ENCODE assay signal across 8 mouse cellular contexts in the genomic region with DNA sequence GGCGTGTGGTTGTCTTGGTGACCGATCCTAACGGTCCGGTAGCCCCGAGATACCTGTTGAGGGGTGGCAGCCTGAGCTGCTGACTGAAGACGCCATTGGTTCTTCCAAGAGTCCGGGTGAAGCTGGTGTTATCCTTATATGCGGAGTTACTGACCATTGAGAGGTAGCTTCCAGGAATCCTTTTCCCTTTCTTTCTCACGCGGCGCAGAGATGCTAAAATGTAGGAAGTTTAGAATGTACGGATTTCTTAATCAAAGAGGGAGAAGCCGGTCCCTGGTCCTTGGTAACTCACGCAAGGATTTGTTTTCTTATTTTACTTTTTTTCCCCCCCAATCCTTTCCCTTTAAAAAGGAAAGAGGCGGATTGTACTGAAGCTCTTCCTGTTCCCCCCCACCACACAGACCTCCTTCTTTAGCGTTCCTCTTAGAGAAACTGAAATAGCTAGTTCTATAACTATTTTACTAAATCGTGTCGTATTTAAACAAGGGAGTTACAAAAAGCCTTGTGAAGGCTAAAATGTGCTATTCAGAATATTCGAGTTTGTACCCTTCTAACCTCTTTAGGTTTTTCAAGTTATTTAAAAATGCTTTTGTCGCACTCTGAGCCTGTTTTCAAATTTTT. TPM values are rescaled to one million over a fixed set of nuclear protein-coding genes. Genes with fewer than 3 reads are reported as not detected.
DNase-seq lines count a peak whose midpoint lies in the region; ATAC-seq and TF ChIP-seq lines count a peak whose summit lies in the region.

No protein-coding gene starts in this region.

- H3K9ac ChIP-seq in kidney, embryonic 14.5 days (ENCODE audit: low read depth, low read length): peak overlapping the region; percentile 66
- H3K9ac ChIP-seq in forebrain, embryonic 15.5 days (replicated peaks): peak overlapping the region; percentile 70
- H3K9ac ChIP-seq in liver, embryonic 14.5 days (replicated peaks): peak overlapping the region; percentile 76
- H3K9ac ChIP-seq in stomach, embryonic 15.5 days: peak overlapping the region; percentile 42; the same call in 1 of the 2 replicates

- DNase-seq in kidney, adult 8-10 months: no peak
- peak in 1 of 3 experiments; percentile 20 for DNase-seq in liver, embryonic 14.5 days (ENCODE audit: low read depth in 3 of 3, low spot score in 3 of 3)
- DNase-seq in right cerebral cortex, postnatal 4 days: no peak
- no peak for DNase-seq in left cerebral cortex, adult 9 months (ENCODE audit: low spot score in 2 of 2)

- H3K36me3 ChIP-seq in kidney, embryonic 14.5 days (ENCODE audit: control insufficient read depth, insufficient read depth, low read length): peaks cover 35% of the 10 kb centered on the region
- peaks cover 34% of the 10 kb centered on the region for H3K36me3 ChIP-seq in forebrain, embryonic 15.5 days
- H3K36me3 ChIP-seq in liver, embryonic 14.5 days (replicated peaks; ENCODE audit: control insufficient read depth, insufficient read depth, low read depth): peaks cover 18% of the 10 kb centered on the region
- peaks cover 13% of the 10 kb centered on the region for H3K36me3 ChIP-seq in stomach, embryonic 15.5 days

- no peaks in the 10 kb centered on the region for H3K27me3 ChIP-seq in kidney, embryonic 14.5 days (ENCODE audit: control insufficient read depth, insufficient read depth, low read length)
- H3K27me3 ChIP-seq in forebrain, embryonic 15.5 days: no peaks in the 10 kb centered on the region
- H3K27me3 ChIP-seq in liver, embryonic 14.5 days (ENCODE audit: control insufficient read depth, insufficient read depth, low read length): no peaks in the 10 kb centered on the region
- H3K27me3 ChIP-seq in stomach, embryonic 15.5 days (replicated peaks): no peaks in the 10 kb centered on the region

- TF ChIP-seq POLR2A in bone marrow macrophage, adult 2 months (IDR thresholded peaks at IDR 0.05; ENCODE audit: borderline replicate concordance, low read depth, low read length): no peak

- H3K4me1 ChIP-seq in kidney, embryonic 14.5 days (ENCODE audit: control insufficient read depth, insufficient read depth, low read length): peaks cover 13% of the 10 kb centered on the region; the same call in 1 of the 2 replicates
- H3K4me1 ChIP-seq in bone marrow macrophage, adult 2 months (ENCODE audit: control insufficient read depth, insufficient read depth, low read length): peaks cover 19% of the 10 kb centered on the region
- H3K4me1 ChIP-seq in forebrain, embryonic 15.5 days: peaks cover 19% of the 10 kb centered on the region
- peaks cover 3% of the 10 kb centered on the region in 2 experiments; a peak in 1 of 4 replicates for H3K4me1 ChIP-seq in liver, embryonic 14.5 days (replicated peaks; ENCODE audit: control insufficient read depth in 2 of 2, insufficient read depth in 2 of 2, low read length in 1 of 2)
- H3K4me1 ChIP-seq in stomach, embryonic 15.5 days: 0 out of 2 replicates have a peak, but pooled peaks cover 7% of the 10 kb centered on the region

- H3K4me3 ChIP-seq in kidney, embryonic 14.5 days (ENCODE audit: low read length): peak overlapping the region; percentile 87
- peak overlapping the region; percentile 76 for H3K4me3 ChIP-seq in bone marrow macrophage, adult 2 months (ENCODE audit: insufficient read depth, low read length)
- peak overlapping the region; percentile 99 for H3K4me3 ChIP-seq in forebrain, embryonic 15.5 days
- H3K4me3 ChIP-seq in liver, embryonic 14.5 days (ENCODE audit: insufficient read depth in 1 of 2, low read depth in 2 of 2, low read length in 2 of 2): peak overlapping the region; percentile 90 to 99
- H3K4me3 ChIP-seq in stomach, embryonic 15.5 days (replicated peaks): peak overlapping the region; percentile 77

- H3K9me3 ChIP-seq in kidney, embryonic 14.5 days (ENCODE audit: control insufficient read depth, low read length): no peaks in the 10 kb centered on the region
- no peaks in the 10 kb centered on the region for H3K9me3 ChIP-seq in forebrain, embryonic 15.5 days
- no peaks in the 10 kb centered on the region for H3K9me3 ChIP-seq in liver, embryonic 14.5 days (ENCODE audit: control insufficient read depth, low read length)
- H3K9me3 ChIP-seq in stomach, embryonic 15.5 days: no peaks in the 10 kb centered on the region

- TF ChIP-seq CTCF in bone marrow macrophage, adult 2 months (IDR thresholded peaks at IDR 0.05; ENCODE audit: low read depth, low read length): no peak
- no peak for TF ChIP-seq CTCF in liver, embryonic 14.5 days (IDR thresholded peaks at IDR 0.05; ENCODE audit: low read depth)

- peak overlapping the region; percentile 59 for H3K4me2 ChIP-seq in kidney, embryonic 14.5 days (replicated peaks; ENCODE audit: low read depth, low read length)
- H3K4me2 ChIP-seq in forebrain, embryonic 15.5 days (replicated peaks): peak overlapping the region; percentile 58
- peak overlapping the region; percentile 87 for H3K4me2 ChIP-seq in liver, embryonic 14.5 days (ENCODE audit: low read depth)
- peak overlapping the region; percentile 58 for H3K4me2 ChIP-seq in stomach, embryonic 15.5 days

- ATAC-seq in kidney, embryonic 14.5 days (ENCODE audit: low FRiP score, low TSS enrichment): no peak
- peak; percentile 1; the same call in 1 of the 2 replicates for ATAC-seq in forebrain, embryonic 15.5 days (replicated peaks)
- peak; percentile 17; the same call in 1 of the 2 replicates for ATAC-seq in liver, embryonic 14.5 days (ENCODE audit: insufficient read depth)
- no peak for ATAC-seq in stomach, embryonic 15.5 days (ENCODE audit: insufficient read depth, low FRiP score, low read depth)

- no peak for TF ChIP-seq EP300 in liver, embryonic 14.5 days (IDR thresholded peaks at IDR 0.05; ENCODE audit: low read depth)

- WGBS in kidney, embryonic 14.5 days: 9% methylated on average over 20 of the region's 20 CpGs
- WGBS in forebrain, embryonic 15.5 days: 8% methylated on average over 20 of the region's 20 CpGs
- WGBS in liver, embryonic 14.5 days (ENCODE audit: insufficient replicate concordance): 4% methylated on average over 20 of the region's 20 CpGs
- 6% methylated on average over 20 of the region's 20 CpGs for WGBS in stomach, embryonic 15.5 days

- no peak overlapping the region for H3K27ac ChIP-seq in kidney, embryonic 14.5 days (ENCODE audit: low read depth, low read length)
- peak overlapping the region; percentile 36 for H3K27ac ChIP-seq in bone marrow macrophage, adult 2 months (ENCODE audit: insufficient read depth, low read depth, low read length)
- peak overlapping the region; percentile 51 for H3K27ac ChIP-seq in forebrain, embryonic 15.5 days (replicated peaks)
- H3K27ac ChIP-seq in liver, embryonic 14.5 days: no peak overlapping the region
- H3K27ac ChIP-seq in stomach, embryonic 15.5 days: no peak overlapping the region

RNA-seq across cellular contexts. Expression of gene Dis3, which starts 0.5 kb away (rescaled TPM):
- polyA plus RNA-seq in kidney, embryonic 14.5 days (2014; fragmentation: Nextera tagmentation; extraction: Ambion mirVana): 28.7 and 46.5 TPM in 2 replicates
- 13.7 and 16.0 TPM in 2 replicates for polyA plus RNA-seq in bone marrow macrophage, adult 2 months (2012; ENCODE audit: insufficient read depth, insufficient read length, missing spikeins)
- polyA plus RNA-seq in forebrain, embryonic 15.5 days (2015; fragmentation: Nextera tagmentation; extraction: Ambion mirVana): 24.7 and 28.5 TPM in 2 replicates
- 6.0 and 9.6 TPM in 2 replicates for polyA plus RNA-seq in liver, embryonic 14.5 days (2012; rRNA removed)
- polyA plus RNA-seq in liver, embryonic 14.5 days (2014; fragmentation: Nextera tagmentation; extraction: Ambion mirVana): 16.3 and 18.1 TPM in 2 replicates
- polyA plus RNA-seq in stomach, embryonic 15.5 days (2015; fragmentation: Nextera tagmentation; extraction: Ambion mirVana): 25.5 and 27.8 TPM in 2 replicates

RNA-seq across cellular contexts. Expression of gene Pibf1, which starts 0.9 kb away (rescaled TPM):
- 24.1 and 24.9 TPM in 2 replicates for polyA plus RNA-seq in kidney, embryonic 14.5 days (2014; fragmentation: Nextera tagmentation; extraction: Ambion mirVana)
- polyA plus RNA-seq in bone marrow macrophage, adult 2 months (2012; ENCODE audit: insufficient read depth, insufficient read length, missing spikeins): 11.7 and 13.0 TPM in 2 replicates
- 19.6 and 22.2 TPM in 2 replicates for polyA plus RNA-seq in forebrain, embryonic 15.5 days (2015; fragmentation: Nextera tagmentation; extraction: Ambion mirVana)
- polyA plus RNA-seq in liver, embryonic 14.5 days (2012; rRNA removed): 1.4 and 2.8 TPM in 2 replicates
- 5.3 and 5.6 TPM in 2 replicates for polyA plus RNA-seq in liver, embryonic 14.5 days (2014; fragmentation: Nextera tagmentation; extraction: Ambion mirVana)
- 14.7 and 16.9 TPM in 2 replicates for polyA plus RNA-seq in stomach, embryonic 15.5 days (2015; fragmentation: Nextera tagmentation; extraction: Ambion mirVana)

RNA-seq across cellular contexts. Expression of gene Bora, which starts 54.1 kb away (rescaled TPM):
- 77.1 and 97.6 TPM in 2 replicates for polyA plus RNA-seq in kidney, embryonic 14.5 days (2014; fragmentation: Nextera tagmentation; extraction: Ambion mirVana)
- polyA plus RNA-seq in bone marrow macrophage, adult 2 months (2012; ENCODE audit: insufficient read depth, insufficient read length, missing spikeins): 13.7 and 13.8 TPM in 2 replicates
- 26.1 and 27.9 TPM in 2 replicates for polyA plus RNA-seq in forebrain, embryonic 15.5 days (2015; fragmentation: Nextera tagmentation; extraction: Ambion mirVana)
- polyA plus RNA-seq in liver, embryonic 14.5 days (2012; rRNA removed): 8.9 and 12.4 TPM in 2 replicates
- polyA plus RNA-seq in liver, embryonic 14.5 days (2014; fragmentation: Nextera tagmentation; extraction: Ambion mirVana): 18.4 and 21.1 TPM in 2 replicates
- polyA plus RNA-seq in stomach, embryonic 15.5 days (2015; fragmentation: Nextera tagmentation; extraction: Ambion mirVana): 57.2 and 63.8 TPM in 2 replicates

RNA-seq across cellular contexts. Expression of gene Mzt1, which starts 54.1 kb away (rescaled TPM):
- 66.0 and 86.2 TPM in 2 replicates for polyA plus RNA-seq in kidney, embryonic 14.5 days (2014; fragmentation: Nextera tagmentation; extraction: Ambion mirVana)
- 43.1 and 46.3 TPM in 2 replicates for polyA plus RNA-seq in bone marrow macrophage, adult 2 months (2012; ENCODE audit: insufficient read depth, insufficient read length, missing spikeins)
- polyA plus RNA-seq in forebrain, embryonic 15.5 days (2015; fragmentation: Nextera tagmentation; extraction: Ambion mirVana): 125 and 128 TPM in 2 replicates
- 19.1 and 25.8 TPM in 2 replicates for polyA plus RNA-seq in liver, embryonic 14.5 days (2012; rRNA removed)
- 29.5 and 30.4 TPM in 2 replicates for polyA plus RNA-seq in liver, embryonic 14.5 days (2014; fragmentation: Nextera tagmentation; extraction: Ambion mirVana)
- 75.0 and 76.0 TPM in 2 replicates for polyA plus RNA-seq in stomach, embryonic 15.5 days (2015; fragmentation: Nextera tagmentation; extraction: Ambion mirVana)

Comparison
In these comparisons a context has a peak if more than half of its experiments do, and no peak if none do; other contexts are left out.
1. ATAC-seq: peak in forebrain, embryonic 15.5 days (single experiment) and liver, embryonic 14.5 days (single experiment); none in kidney, embryonic 14.5 days (single experiment) and stomach, embryonic 15.5 days (single experiment).
2. H3K27ac ChIP-seq: peak in bone marrow macrophage, adult 2 months (single experiment) and forebrain, embryonic 15.5 days (single experiment); none in kidney, embryonic 14.5 days (single experiment), liver, embryonic 14.5 days (single experiment) and stomach, embryonic 15.5 days (single experiment).
3. Peak in every context shown above with its lines, with median percentiles within 50 percentile points of each other: H3K4me2 ChIP-seq, H3K4me3 ChIP-seq and H3K9ac ChIP-seq.